Mouse (Mus musculus) brown adipose tissue, adult 24 weeks (tissue): Measurements from ENCODE around the gene Pex19. TPM values are rescaled to one million over a fixed set of nuclear protein-coding genes. Genes with fewer than 3 reads are reported as not detected.

ENCODE experiments used
- H3K27ac ChIP-seq: fragments of 200-500 bp; replicated peaks from 2 replicates; pipeline ENCODE4 v1.5.1; 2012; ENCODE audit warnings: low read depth, mild to moderate bottlenecking, low read length
- H3K4me1 ChIP-seq: fragments of 200-500 bp; 2 replicates; pipeline ENCODE4 v1.6.1; 2012; ENCODE audit warnings: low read length, mixed read lengths; ENCODE audit not compliant: control insufficient read depth, insufficient read depth, insufficient read length
- H3K4me3 ChIP-seq: fragments of 200-500 bp; 2 replicates; pipeline ENCODE4 v1.5.1; 2012; ENCODE audit warnings: low read depth, mild to moderate bottlenecking, low read length, moderate library complexity; ENCODE audit not compliant: insufficient read depth
- polyA plus RNA-seq: library from polyadenylated mRNA; stranded (reverse); fragments of >200 nt; gene quantifications from 2 replicates; pipeline ENCODE4 v1.2.4, GENCODE M21; 2012; ENCODE audit not compliant: missing spikeins, insufficient read depth, insufficient read length

The Pex19 gene
- polyA plus RNA-seq, 1 experiment, result 215 TPM

DNA sequence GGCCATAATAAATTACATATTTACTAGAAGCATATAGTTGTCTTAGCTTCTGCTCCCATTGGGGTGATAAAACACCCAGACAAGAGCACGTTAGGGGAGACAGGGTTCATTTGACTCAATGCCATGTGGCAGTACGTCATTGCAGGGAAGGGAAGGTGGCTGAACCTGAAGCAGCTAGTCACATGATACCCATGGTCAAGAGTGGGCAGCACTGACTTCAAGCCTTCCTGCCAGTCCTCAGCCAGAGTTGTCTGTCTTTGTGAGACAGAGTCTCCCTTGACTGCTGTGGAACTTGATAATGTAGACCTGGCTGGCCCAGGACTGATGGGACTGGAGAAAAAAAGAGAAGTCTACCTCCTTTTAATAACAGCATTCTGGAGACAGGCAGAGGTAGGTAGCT, 3.9 kb upstream of the Pex19 start:
- Histone ChIP-seq H3K27ac (no peak overlapping the region), H3K4me1 (peaks cover 4% of the 10 kb centered on the region; the same call in 1 of the 2 replicates), H3K4me3 (no peak overlapping the region)

DNA sequence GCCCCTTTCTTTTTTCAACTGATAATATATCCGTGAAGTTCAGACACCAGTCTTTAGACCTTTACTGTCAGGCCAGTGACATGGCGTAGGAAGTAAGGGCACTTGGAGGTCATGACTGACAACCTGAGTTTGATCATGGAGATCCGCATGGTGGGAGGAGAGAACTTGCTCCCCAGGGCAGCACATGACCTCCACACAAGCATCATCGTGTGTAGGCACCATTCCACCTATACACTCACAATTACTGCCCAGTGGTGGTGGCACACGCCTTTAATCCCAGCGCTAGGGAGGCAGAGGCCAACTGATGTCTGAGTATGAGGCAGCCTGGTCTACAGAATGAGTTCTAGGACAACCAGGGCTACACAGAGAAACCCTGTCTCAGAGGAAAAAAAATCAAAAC, 2.0 kb upstream of the Pex19 start:
- no peak overlapping the region for H3K4me3 ChIP-seq
- no peak overlapping the region for H3K27ac ChIP-seq
- peaks cover 5% of the 10 kb centered on the region; the same call in 1 of the 2 replicates for H3K4me1 ChIP-seq

DNA sequence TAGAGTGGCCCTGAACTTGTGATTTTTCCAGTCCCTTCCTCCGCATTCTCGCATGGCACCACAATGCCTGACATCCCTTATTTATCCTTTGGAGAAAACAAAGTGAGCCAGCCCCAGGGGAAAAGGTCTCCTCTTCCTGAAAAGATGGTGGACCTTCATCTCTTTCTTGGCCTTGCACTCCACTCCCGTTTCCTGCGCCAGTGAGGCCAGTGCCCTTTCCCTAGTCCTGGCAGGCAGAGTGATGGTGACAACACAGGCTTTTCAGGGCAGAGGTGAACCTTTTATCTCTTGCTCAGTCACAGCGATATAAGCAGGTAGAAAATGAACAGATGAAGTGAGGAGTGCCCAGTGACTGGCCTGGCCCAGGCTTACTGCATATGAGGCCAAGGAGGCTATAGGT, 932 bp downstream of the Pex19 start:
- Histone ChIP-seq H3K27ac (peak overlapping the region; percentile 88), H3K4me3 (peak overlapping the region; percentile 93), H3K4me1 (peaks cover 5% of the 10 kb centered on the region)

DNA sequence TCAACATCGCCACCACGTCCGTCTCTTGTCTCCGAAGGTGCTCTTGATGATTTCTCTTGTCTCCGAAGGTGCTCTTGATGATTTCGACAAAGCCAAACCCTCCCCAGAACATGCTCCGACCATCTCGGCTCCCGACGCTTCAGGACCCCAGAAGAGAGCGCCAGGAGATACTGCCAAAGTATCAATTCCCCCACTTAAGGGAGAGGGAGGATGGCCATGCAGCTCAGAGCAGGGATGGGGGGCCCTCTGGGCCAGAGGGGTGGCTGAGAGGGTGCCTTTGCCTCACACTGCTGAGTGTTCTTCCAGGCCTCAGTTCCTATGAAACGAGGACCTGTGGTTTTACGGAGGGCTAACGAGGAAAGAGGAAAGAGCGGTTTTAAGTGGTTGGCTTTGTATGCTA, 2.0 kb downstream of the Pex19 start:
- Histone ChIP-seq H3K4me3 (no peak overlapping the region), H3K27ac (no peak overlapping the region), H3K4me1 (peaks cover 5% of the 10 kb centered on the region)

DNA sequence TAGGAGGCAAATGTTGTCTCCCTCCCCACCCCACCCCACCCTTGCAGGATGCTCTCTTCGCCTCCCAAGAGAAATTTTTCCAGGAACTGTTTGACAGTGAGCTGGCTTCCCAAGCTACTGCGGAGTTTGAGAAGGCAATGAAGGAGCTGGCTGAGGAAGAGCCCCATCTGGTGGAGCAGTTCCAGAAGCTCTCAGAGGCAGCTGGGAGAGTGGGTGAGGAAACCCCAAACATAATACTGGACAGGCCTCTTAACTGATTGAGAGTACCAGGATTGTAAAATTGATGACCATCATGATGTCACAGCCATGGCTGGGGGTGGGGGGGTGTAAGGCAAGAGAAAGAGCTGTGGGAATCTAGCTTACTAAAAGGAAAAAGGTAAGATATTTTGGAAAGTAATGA, 2.6 kb downstream of the Pex19 start:
- Histone ChIP-seq H3K4me1 (peaks cover 5% of the 10 kb centered on the region), H3K4me3 (no peak overlapping the region), H3K27ac (no peak overlapping the region)

DNA sequence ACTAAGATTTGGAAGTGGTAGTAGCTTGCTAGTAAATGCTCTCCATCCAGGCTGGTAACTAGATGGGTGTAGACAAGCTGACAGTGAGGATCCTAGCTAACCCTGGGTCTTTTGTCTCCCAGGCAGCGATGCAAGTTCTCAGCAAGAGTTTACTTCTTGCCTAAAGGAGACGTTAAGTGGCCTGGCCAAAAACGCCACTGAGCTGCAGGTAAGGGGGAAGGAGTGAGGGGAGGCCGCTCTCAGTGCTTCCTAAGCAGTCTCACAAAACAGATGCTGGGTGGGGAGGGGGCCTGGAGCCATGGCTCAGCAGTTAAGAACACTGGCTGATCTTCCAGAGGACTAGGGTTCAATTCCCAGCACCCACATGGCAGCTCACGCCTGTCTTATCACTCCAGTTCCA, 3.2 kb downstream of the Pex19 start:
- no peak overlapping the region for H3K4me3 ChIP-seq
- no peak overlapping the region for H3K27ac ChIP-seq
- H3K4me1 ChIP-seq, result peaks cover 5% of the 10 kb centered on the region

DNA sequence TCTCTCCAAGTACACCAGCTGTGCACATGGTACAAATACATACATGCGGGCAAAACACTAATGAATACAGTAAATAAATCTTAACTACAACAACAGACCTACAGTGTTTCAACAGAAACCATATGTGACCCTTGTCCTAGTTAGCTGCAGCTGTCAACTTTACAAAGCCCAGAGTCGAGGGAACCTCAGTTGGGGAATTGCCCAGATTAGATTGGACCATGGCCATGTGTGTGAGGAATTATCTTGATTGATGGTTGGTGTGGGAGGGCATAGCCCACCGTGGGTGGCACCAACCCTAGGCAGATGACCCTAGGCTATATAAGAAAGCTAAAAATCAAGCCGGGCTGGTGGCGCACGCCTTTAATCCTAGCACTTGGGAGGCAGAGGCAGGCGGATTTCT, 5.8 kb downstream of the Pex19 start:
- peaks cover 4% of the 10 kb centered on the region for H3K4me1 ChIP-seq
- peak overlapping the region; percentile 47; the same call in 1 of the 2 replicates for H3K27ac ChIP-seq
- H3K4me3 ChIP-seq, result no peak overlapping the region

DNA sequence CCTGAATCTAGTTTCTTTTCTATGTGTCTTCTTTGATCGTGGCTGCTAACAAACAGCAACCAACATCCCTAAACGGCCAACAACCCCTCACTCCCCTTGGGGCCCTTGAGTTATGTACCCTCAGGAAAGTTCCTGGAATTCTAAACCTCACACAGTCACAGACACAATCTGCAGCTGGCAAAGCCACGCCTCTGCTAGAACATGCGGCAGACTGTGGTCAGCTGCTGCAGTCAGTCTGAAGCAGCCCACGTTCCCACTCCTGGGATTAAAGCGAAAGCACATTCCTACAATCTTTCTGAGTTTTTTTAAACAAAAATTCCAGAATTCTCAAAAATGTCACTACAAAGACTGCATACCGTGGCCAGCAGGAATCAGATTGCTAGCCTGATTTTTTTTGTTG, 7.0 kb downstream of the Pex19 start:
- Histone ChIP-seq H3K4me3 (no peak overlapping the region), H3K4me1 (no peaks in the 10 kb centered on the region; the same call in none of the 2 replicates), H3K27ac (peak overlapping the region; percentile 23; the same call in 1 of the 2 replicates)

DNA sequence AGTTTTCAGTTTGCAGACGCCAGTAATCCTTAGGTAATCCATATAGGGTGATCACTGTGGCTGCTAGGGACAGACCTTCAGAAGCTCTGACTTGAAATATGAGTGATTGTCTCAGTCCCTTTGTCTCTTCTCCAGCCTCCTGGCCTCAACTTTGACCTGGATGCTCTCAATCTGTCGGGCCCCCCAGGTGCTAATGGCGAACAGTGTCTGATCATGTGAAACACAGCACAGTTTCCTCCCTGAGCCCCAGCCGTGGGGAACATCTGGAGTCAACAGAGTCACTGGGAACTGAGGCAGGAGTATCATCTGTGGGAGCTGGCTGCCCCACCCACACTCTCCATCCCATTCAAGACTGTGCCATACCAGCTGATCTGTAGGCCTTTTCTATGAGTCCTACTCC, 7.5 kb downstream of the Pex19 start:
- no peak overlapping the region for H3K4me3 ChIP-seq

DNA sequence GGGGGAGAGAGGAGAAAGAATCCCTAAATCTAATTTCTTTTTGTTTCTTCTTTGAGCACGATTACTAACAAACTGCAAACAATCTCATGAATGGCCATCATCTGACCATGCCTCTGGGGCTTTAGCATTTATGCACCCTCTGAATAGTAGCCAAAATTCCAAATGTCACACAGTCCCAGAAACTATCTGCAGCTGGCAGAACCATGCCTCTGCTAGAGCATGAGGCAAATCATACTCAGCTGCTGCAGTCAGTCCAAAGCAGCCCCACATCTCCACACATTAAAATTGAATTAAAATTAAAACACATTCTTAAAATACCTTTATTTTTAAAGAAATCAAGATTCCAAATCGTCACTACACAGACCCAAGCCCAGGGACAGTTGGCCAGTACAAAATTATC, 13.6 kb downstream of the Pex19 start:
- Histone ChIP-seq H3K27ac (no peak overlapping the region), H3K4me1 (no peaks in the 10 kb centered on the region), H3K4me3 (no peak overlapping the region)

More for the DNA sequence above, 7.5 kb downstream of the Pex19 start:
- Histone ChIP-seq H3K4me1 (no peaks in the 10 kb centered on the region; the same call in none of the 2 replicates), H3K27ac (no peak overlapping the region)

DNA sequence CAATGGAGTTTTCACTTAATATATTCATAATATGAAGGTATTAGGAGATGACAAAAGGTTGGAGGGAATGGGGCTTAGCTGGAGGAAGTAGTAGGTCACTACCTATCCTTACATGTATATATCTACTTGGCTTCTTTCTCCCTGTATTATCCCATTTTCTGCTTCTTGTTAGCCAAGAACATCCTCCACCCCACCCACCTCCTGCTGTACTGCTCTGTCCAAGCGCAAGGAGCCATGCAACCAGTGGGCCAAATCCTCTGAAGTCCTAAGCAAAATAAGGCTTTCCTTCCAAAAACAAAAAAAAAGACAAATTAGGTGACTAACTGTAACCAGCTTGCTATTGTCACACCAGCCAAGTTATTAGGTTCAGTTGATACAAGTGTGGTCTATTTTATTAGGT, 14.3 kb downstream of the Pex19 start:
- Histone ChIP-seq H3K4me1 (no peaks in the 10 kb centered on the region), H3K4me3 (no peak overlapping the region), H3K27ac (no peak overlapping the region)

DNA sequence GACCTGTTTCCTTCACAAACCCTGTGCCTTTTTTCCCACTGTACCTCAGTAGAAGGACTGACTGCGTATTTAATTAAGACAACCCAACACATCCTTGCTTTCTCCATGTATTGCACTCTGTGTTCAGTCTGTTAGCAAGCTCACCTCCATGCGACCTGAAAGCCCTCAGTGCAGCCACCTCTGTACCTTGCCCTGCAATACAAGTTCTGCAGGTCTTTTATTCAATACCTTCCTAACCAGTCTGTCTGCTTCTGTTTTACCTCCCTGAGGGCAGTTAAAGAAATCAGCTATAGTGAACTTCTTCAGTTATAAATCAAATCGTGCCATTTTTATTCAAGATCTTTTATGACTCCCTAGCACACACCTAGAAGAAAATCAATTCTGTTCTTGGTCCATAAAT, 15.0 kb downstream of the Pex19 start:
- Histone ChIP-seq H3K4me1 (no peaks in the 10 kb centered on the region), H3K4me3 (no peak overlapping the region), H3K27ac (no peak overlapping the region)

DNA sequence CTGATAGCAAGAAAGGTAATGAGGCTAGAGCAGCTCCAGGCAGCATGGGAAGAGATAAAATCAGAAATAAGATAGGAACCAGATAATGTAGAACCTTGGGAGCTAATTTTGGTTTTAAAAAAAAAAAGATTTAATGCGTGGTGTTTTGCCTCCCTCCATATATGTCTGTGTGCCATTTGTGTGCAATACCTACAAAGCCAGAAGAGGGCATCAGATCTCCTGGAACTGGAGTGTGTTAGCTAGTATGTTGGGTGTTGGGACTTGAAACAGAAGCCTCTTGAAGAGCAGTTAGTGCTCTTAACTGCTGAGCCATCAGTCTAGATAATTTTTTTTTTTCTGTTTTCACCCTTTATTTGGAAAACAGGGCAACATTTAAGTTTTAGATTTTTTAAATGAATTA, 17.0 kb downstream of the Pex19 start:
- H3K4me1 ChIP-seq, result 0 out of 2 replicates have a peak, but pooled peaks cover 2% of the 10 kb centered on the region
- no peak overlapping the region for H3K4me3 ChIP-seq
- no peak overlapping the region for H3K27ac ChIP-seq

DNA sequence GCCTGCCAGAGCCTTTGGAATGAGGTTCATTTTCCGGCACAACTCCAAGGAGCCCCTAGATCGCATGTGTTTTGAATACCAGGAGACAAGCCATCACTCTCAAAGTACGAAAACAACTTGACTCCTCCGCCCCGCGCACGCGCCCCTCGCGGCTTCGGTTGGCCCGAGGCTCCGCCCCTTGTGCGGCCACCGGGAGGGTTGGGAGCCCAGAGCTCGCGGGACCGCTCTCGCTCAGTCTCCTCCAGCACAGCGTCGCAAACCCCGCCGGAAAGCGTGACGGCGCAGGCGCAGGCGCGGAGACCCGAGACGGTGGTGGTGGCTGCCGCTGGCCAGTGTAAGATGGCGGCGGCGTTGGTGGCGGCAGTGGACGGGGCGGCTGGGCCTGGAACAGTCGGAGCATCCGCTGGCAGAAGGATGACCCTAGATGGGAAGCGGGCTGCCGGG, 21.3 kb downstream of the Pex19 start, which contains the start of gene Dcaf8:
TSS of gene Dcaf8 (plus strand) at position 250 of the 444 bp plus-strand sequence.
- 0 out of 2 replicates have a peak, but pooled peaks cover 2% of the 10 kb centered on the region for H3K4me1 ChIP-seq
- peak within 1 kb of the TSS; percentile 96 for H3K27ac ChIP-seq
- H3K4me3 ChIP-seq, result peak within 1 kb of the TSS; percentile 92

DNA sequence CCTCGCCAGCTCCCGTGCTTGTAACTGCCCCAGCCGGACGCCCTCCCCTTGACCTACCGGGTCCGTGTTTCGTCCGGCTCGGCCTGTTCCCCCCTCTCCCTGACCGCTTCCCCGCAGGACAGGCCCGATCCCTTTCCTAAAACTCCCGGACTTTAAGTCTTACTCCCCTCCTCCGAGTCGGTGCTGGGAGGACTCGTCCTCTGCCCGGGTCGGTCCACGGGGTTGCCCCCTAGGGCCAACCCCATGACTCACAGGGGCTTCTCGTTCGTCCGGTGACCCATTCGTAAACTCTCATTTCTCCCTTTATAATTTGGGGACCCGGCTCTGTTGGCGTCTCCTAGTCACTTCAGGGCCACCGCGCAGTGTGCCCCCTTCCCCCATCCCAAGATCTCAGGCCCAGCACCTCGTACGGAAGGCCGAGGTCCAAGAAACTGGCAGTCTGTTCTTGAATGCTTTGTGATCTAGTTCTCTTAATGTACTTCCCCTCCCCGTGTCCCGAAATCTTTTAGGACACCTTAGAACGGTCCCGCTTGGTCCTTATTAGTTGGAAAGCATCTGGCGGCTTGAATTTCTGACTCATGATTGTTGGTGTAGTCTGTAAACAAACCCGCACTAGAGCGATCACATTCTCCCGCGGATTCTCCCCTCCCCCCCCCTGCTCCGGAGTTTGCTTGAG, 21.9 kb downstream of the Pex19 start:
- Histone ChIP-seq H3K4me1 (0 out of 2 replicates have a peak, but pooled peaks cover 2% of the 10 kb centered on the region), H3K27ac (peak overlapping the region; percentile 96), H3K4me3 (peak overlapping the region; percentile 92)
